In genomic region chr11:5995989-5996388, GRCm38 (mm10) we compare ENCODE assay signal across 9 mouse cellular contexts. TPM values are rescaled to one million over a fixed set of nuclear protein-coding genes. Genes with fewer than 3 reads are reported as not detected.
DNase-seq lines count a peak whose midpoint lies in the region; ATAC-seq and TF ChIP-seq lines count a peak whose summit lies in the region.
"Had no signal": no experiment of that assay in that cellular context is flagged by ENCODE, and none has a peak within 500 bp of the region (broad histone marks: within the 10 kb centered on the region; RNA-seq: fewer than 3 reads in every experiment).

No protein-coding gene starts in this region.

- H3K4me1 ChIP-seq in embryonic fibroblast, embryonic 13.5 days (ENCODE audit: control insufficient read depth, insufficient read depth, low read length), result peaks cover 13% of the 10 kb centered on the region
- H3K4me1 ChIP-seq in lung, embryonic 16.5 days (replicated peaks; ENCODE audit: control insufficient read depth, insufficient read depth, low read length), result peaks cover 17% of the 10 kb centered on the region

- no peaks in the 10 kb centered on the region for H3K9me3 ChIP-seq in lung, embryonic 16.5 days (ENCODE audit: control insufficient read depth, low read length)

- no peak overlapping the region for H3K27ac ChIP-seq in embryonic fibroblast, embryonic 13.5 days (ENCODE audit: insufficient read depth, low read length)
- no peak overlapping the region for H3K27ac ChIP-seq in lung, embryonic 16.5 days (ENCODE audit: low read length)

- no peak overlapping the region for H3K9ac ChIP-seq in lung, embryonic 16.5 days (ENCODE audit: low read length)

- peak; percentile 81 for TF ChIP-seq CTCF in embryonic fibroblast, embryonic 13.5 days (IDR thresholded peaks at IDR 0.05; ENCODE audit: borderline replicate concordance, insufficient read depth, low read length)

- no peak overlapping the region for H3K4me3 ChIP-seq in embryonic fibroblast, embryonic 13.5 days (ENCODE audit: insufficient read depth, low read length)
- H3K4me3 ChIP-seq in lung, embryonic 16.5 days (ENCODE audit: low read length), result no peak overlapping the region
- H3K4me3 ChIP-seq: erythroblast, embryonic 14.5 days had no signal

- intact Hi-C loops in heart, postnatal 14 days (cut with DNase I), result loop anchor here (1.0 to 2.0 kb wide), 3 partner anchors 30 to 265 kb away; no protein-coding TSS in a partner anchor

- ATAC-seq in lung, embryonic 16.5 days (ENCODE audit: low read depth), result peak; percentile 37; the same call in 1 of the 2 replicates

- no peak overlapping the region for H3K4me2 ChIP-seq in lung, embryonic 16.5 days (ENCODE audit: low read depth, low read length)

- 13% methylated on average over 8 of the region's 8 CpGs for WGBS in large intestine, adult 2 months
- WGBS in lung, embryonic 16.5 days, result 16% methylated on average over 8 of the region's 8 CpGs

- DNase-seq in CD4-positive helper T cell, adult 2 months (ENCODE audit: low read depth, low spot score), result peak; percentile 80
- peak; percentile 91 for DNase-seq in adrenal gland, postnatal 25 days
- DNase-seq in heart, postnatal 14 days, result peak; percentile 87 to 94
- DNase-seq in large intestine, adult 2 months (ENCODE audit: low read depth, low spot score), result peak; percentile 58
- DNase-seq in ovary, postnatal 36 days (ENCODE audit: low spot score), result peak; percentile 82
- peak; percentile 84 for DNase-seq in thymus, postnatal 25 days

- TF ChIP-seq POLR2A in embryonic fibroblast, embryonic 13.5 days (IDR thresholded peaks at IDR 0.05; ENCODE audit: low read depth, low read length), result no peak

- H3K36me3 ChIP-seq in lung, embryonic 16.5 days (ENCODE audit: control insufficient read depth, insufficient read depth, low read length), result no peaks in the 10 kb centered on the region

- no peaks in the 10 kb centered on the region for H3K27me3 ChIP-seq in lung, embryonic 16.5 days (ENCODE audit: control insufficient read depth, insufficient read depth, low read depth, low read length)

RNA-seq across cellular contexts. Expression of gene Ykt6, which starts 40.5 kb away (rescaled TPM):
- 75.5 and 86.3 TPM in 2 replicates for total RNA-seq in adrenal gland, postnatal 25 days (2021)
- polyA plus RNA-seq in embryonic fibroblast, embryonic 13.5 days (2011; ENCODE audit: insufficient read length, low read depth, missing spikeins), result 105 and 114 TPM in 2 replicates
- total RNA-seq in heart, postnatal 14 days (2021), result 10 to 100 TPM; 72.2 to 75.4 TPM
- polyA plus RNA-seq in large intestine, adult 2 months (2012; rRNA removed), result 85.2 and 96.1 TPM in 2 replicates
- 52.3 and 53.1 TPM in 2 replicates for polyA plus RNA-seq in lung, embryonic 16.5 days (2015; fragmentation: Nextera tagmentation; extraction: Ambion mirVana)

RNA-seq across cellular contexts. Expression of gene Gck, which starts 46.1 kb away (rescaled TPM):
- 3.1 and 4.0 TPM in 2 replicates for total RNA-seq in adrenal gland, postnatal 25 days (2021)
- polyA plus RNA-seq in embryonic fibroblast, embryonic 13.5 days (2011; ENCODE audit: insufficient read length, low read depth, missing spikeins), result 0.30 TPM in 1 of 2 replicates, not detected in the other
- 1 to 10 TPM; 4.6 to 6.6 TPM for total RNA-seq in heart, postnatal 14 days (2021)
- 0.42 and 0.66 TPM in 2 replicates for polyA plus RNA-seq in large intestine, adult 2 months (2012; rRNA removed)
- 1.3 and 1.6 TPM in 2 replicates for polyA plus RNA-seq in lung, embryonic 16.5 days (2015; fragmentation: Nextera tagmentation; extraction: Ambion mirVana)
- polyA plus RNA-seq: erythroblast, embryonic 14.5 days had no signal
